Mouse (Mus musculus): ENCODE measurements around the gene Dock2. TPM values are rescaled to one million over a fixed set of nuclear protein-coding genes. Genes with fewer than 3 reads are reported as not detected.

Dock2 gene
- polyA plus RNA-seq, 1 experiment from 2014 or later = 3.9 TPM

GRCm38 (mm10) chr11:34383501-34383900 lies 400.2 kb downstream of the Dock2 start:
- H3K27ac ChIP-seq (ENCODE audit: low read depth) = no peak overlapping the region
- H3K4me3 ChIP-seq (ENCODE audit: low read depth, low read length) = no peak overlapping the region
- no peaks in the 10 kb centered on the region for H3K4me1 ChIP-seq (ENCODE audit: insufficient read depth)
- TF ChIP-seq CTCF (IDR thresholded peaks at IDR 0.05; ENCODE audit: low read depth) (no peak), EP300 (IDR thresholded peaks at IDR 0.05; ENCODE audit: low read depth) (no peak)
- no peaks in the 10 kb centered on the region for H3K9me3 ChIP-seq (ENCODE audit: low read length)
- no peak overlapping the region for H3K9ac ChIP-seq (replicated peaks)
- WGBS (ENCODE audit: insufficient replicate concordance) = 68% methylated on average over 3 of the region's 3 CpGs
- H3K4me2 ChIP-seq (ENCODE audit: low read depth, low read length) = no peak overlapping the region
- no peaks in the 10 kb centered on the region for H3K27me3 ChIP-seq (ENCODE audit: insufficient read depth, low read length)
- DNase-seq (no peak), ATAC-seq (no peak)
- H3K36me3 ChIP-seq (replicated peaks; ENCODE audit: insufficient read depth, low read length) = no peaks in the 10 kb centered on the region

GRCm38 (mm10) chr11:34377649-34378048 lies 406.0 kb downstream of the Dock2 start:
- no peaks in the 10 kb centered on the region for H3K27me3 ChIP-seq (ENCODE audit: insufficient read depth, low read length)
- H3K36me3 ChIP-seq (replicated peaks; ENCODE audit: insufficient read depth, low read length) = no peaks in the 10 kb centered on the region
- 79% methylated on average over 6 of the region's 6 CpGs for WGBS (ENCODE audit: insufficient replicate concordance)
- no peak for ATAC-seq
- TF ChIP-seq CTCF (IDR thresholded peaks at IDR 0.05; ENCODE audit: low read depth) (no peak), EP300 (IDR thresholded peaks at IDR 0.05; ENCODE audit: low read depth) (no peak)
- no peak overlapping the region for H3K4me2 ChIP-seq (ENCODE audit: low read depth, low read length)
- no peak overlapping the region for H3K4me3 ChIP-seq (ENCODE audit: low read depth, low read length)
- no peak for DNase-seq
- no peak overlapping the region for H3K27ac ChIP-seq (ENCODE audit: low read depth)
- no peaks in the 10 kb centered on the region for H3K9me3 ChIP-seq (ENCODE audit: low read length)
- no peak overlapping the region for H3K9ac ChIP-seq (replicated peaks)
- no peaks in the 10 kb centered on the region for H3K4me1 ChIP-seq (ENCODE audit: insufficient read depth)

- whole genome bisulfite sequencing (ENCODE audit: insufficient replicate concordance) = 56% methylated on average over 1 of the region's 1 CpGs
- H3K4me1 ChIP-seq (ENCODE audit: insufficient read depth) = no peaks in the 10 kb centered on the region
- H3K27ac ChIP-seq (ENCODE audit: low read depth) = no peak overlapping the region
- no peak for ATAC-seq
- no peak for TF ChIP-seq EP300 (IDR thresholded peaks at IDR 0.05; ENCODE audit: low read depth)
- no peak for TF ChIP-seq CTCF (IDR thresholded peaks at IDR 0.05; ENCODE audit: low read depth)
- H3K36me3 ChIP-seq (replicated peaks; ENCODE audit: insufficient read depth, low read length) = no peaks in the 10 kb centered on the region
- no peak overlapping the region for H3K4me2 ChIP-seq (ENCODE audit: low read depth, low read length)
- H3K9ac ChIP-seq (replicated peaks) = no peak overlapping the region
- no peak overlapping the region for H3K4me3 ChIP-seq (ENCODE audit: low read depth, low read length)
- H3K9me3 ChIP-seq (ENCODE audit: low read length) = no peaks in the 10 kb centered on the region
- DNase-seq = no peak
- H3K27me3 ChIP-seq (ENCODE audit: insufficient read depth, low read length) = no peaks in the 10 kb centered on the region
These were observed 408.1 kb downstream of the Dock2 start for GRCm38 (mm10) chr11:34375557-34375956.

- no peak for DNase-seq
These were observed 411.5 kb downstream of the Dock2 start for GRCm38 (mm10) chr11:34372224-34372623.

GRCm38 (mm10) chr11:34356109-34356508 lies 427.6 kb downstream of the Dock2 start:
- H3K27me3 ChIP-seq (ENCODE audit: insufficient read depth, low read length) = no peaks in the 10 kb centered on the region
- 68% methylated on average over 2 of the region's 2 CpGs for WGBS (ENCODE audit: insufficient replicate concordance)
- no peak for DNase-seq

More at GRCm38 (mm10) chr11:34372224-34372623, 411.5 kb downstream of the Dock2 start:
- H3K4me2 ChIP-seq (ENCODE audit: low read depth, low read length) = no peak overlapping the region
- WGBS (ENCODE audit: insufficient replicate concordance) = 67% methylated on average over 4 of the region's 4 CpGs
- H3K27ac ChIP-seq (ENCODE audit: low read depth) = no peak overlapping the region
- no peak overlapping the region for H3K9ac ChIP-seq (replicated peaks)
- H3K36me3 ChIP-seq (replicated peaks; ENCODE audit: insufficient read depth, low read length) = no peaks in the 10 kb centered on the region
- no peak for TF ChIP-seq CTCF (IDR thresholded peaks at IDR 0.05; ENCODE audit: low read depth)
- no peaks in the 10 kb centered on the region for H3K9me3 ChIP-seq (ENCODE audit: low read length)
- no peak overlapping the region for H3K4me3 ChIP-seq (ENCODE audit: low read depth, low read length)
- H3K4me1 ChIP-seq (ENCODE audit: insufficient read depth) = no peaks in the 10 kb centered on the region
- H3K27me3 ChIP-seq (ENCODE audit: insufficient read depth, low read length) = no peaks in the 10 kb centered on the region
- no peak for ATAC-seq

GRCm38 (mm10) chr11:34355406-34355805 lies 428.3 kb downstream of the Dock2 start:
- TF ChIP-seq EP300 (IDR thresholded peaks at IDR 0.05; ENCODE audit: low read depth) = no peak
- no peak for TF ChIP-seq CTCF (IDR thresholded peaks at IDR 0.05; ENCODE audit: low read depth)
- no peak overlapping the region for H3K4me3 ChIP-seq (ENCODE audit: low read depth, low read length)
- H3K4me2 ChIP-seq (ENCODE audit: low read depth, low read length) = no peak overlapping the region
- no peaks in the 10 kb centered on the region for H3K4me1 ChIP-seq (ENCODE audit: insufficient read depth)
- no peak for DNase-seq
- ATAC-seq = no peak
- H3K27me3 ChIP-seq (ENCODE audit: insufficient read depth, low read length) = no peaks in the 10 kb centered on the region
- no peaks in the 10 kb centered on the region for H3K9me3 ChIP-seq (ENCODE audit: low read length)
- no peak overlapping the region for H3K27ac ChIP-seq (ENCODE audit: low read depth)
- no peak overlapping the region for H3K9ac ChIP-seq (replicated peaks)
- H3K36me3 ChIP-seq (replicated peaks; ENCODE audit: insufficient read depth, low read length) = no peaks in the 10 kb centered on the region
- WGBS (ENCODE audit: insufficient replicate concordance) = 79% methylated on average over 12 of the region's 12 CpGs

More at GRCm38 (mm10) chr11:34356109-34356508, 427.6 kb downstream of the Dock2 start:
- H3K4me2 ChIP-seq (ENCODE audit: low read depth, low read length) = no peak overlapping the region
- no peak for ATAC-seq
- H3K9me3 ChIP-seq (ENCODE audit: low read length) = no peaks in the 10 kb centered on the region
- no peaks in the 10 kb centered on the region for H3K36me3 ChIP-seq (replicated peaks; ENCODE audit: insufficient read depth, low read length)
- H3K4me1 ChIP-seq (ENCODE audit: insufficient read depth) = no peaks in the 10 kb centered on the region
- TF ChIP-seq CTCF (IDR thresholded peaks at IDR 0.05; ENCODE audit: low read depth) (no peak), EP300 (IDR thresholded peaks at IDR 0.05; ENCODE audit: low read depth) (no peak)
- no peak overlapping the region for H3K4me3 ChIP-seq (ENCODE audit: low read depth, low read length)
- no peak overlapping the region for H3K9ac ChIP-seq (replicated peaks)
- H3K27ac ChIP-seq (ENCODE audit: low read depth) = no peak overlapping the region

Data from liver, postnatal 0 days (tissue).